Mouse (Mus musculus) right cerebral cortex, adult 2 months (tissue): ENCODE results near the gene Gata2.

Source experiments
- DNase-seq, 2 experiments: peaks; one replicate each; pipeline ENCODE4 v3.0.0; 2021 to 2022; ENCODE audit warnings: low spot score in 2 of 2

Gene Gata2

DNA sequence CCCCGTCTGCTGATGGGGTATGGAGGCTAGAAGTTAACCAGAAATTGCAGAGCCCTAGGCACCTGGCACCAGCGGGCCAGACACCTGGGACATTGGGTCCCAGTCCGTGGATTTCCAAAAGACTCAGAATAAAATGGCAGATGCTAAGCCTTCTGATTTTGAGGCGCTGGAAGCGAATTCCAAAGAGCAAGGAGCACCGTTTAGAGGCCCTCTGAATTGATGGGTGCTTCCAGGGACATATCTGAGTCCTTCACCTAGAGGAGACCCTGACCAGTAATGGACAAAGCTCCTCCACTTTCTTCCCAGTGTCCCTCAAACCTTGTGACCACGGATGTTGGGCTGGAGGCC lies 1.3 kb downstream of the Gata2 start:
- DNase-seq = no peak

- no peak for DNase-seq
Observed at GRCm38 (mm10) chr6:88196054-88196732, 2.5 kb downstream of the Gata2 start.

- DNase-seq = no peak
Observed at GRCm38 (mm10) chr6:88196733-88197312, 3.1 kb downstream of the Gata2 start.

- DNase-seq = no peak
Observed at GRCm38 (mm10) chr6:88197313-88198069, 3.8 kb downstream of the Gata2 start.

- DNase-seq = no peak
Observed at GRCm38 (mm10) chr6:88198070-88198940, 4.6 kb downstream of the Gata2 start.

GRCm38 (mm10) chr6:88199001-88199717 lies 5.5 kb downstream of the Gata2 start:
- DNase-seq = no peak

- no peak for DNase-seq
Observed at GRCm38 (mm10) chr6:88199718-88200692, 6.3 kb downstream of the Gata2 start.

DNA sequence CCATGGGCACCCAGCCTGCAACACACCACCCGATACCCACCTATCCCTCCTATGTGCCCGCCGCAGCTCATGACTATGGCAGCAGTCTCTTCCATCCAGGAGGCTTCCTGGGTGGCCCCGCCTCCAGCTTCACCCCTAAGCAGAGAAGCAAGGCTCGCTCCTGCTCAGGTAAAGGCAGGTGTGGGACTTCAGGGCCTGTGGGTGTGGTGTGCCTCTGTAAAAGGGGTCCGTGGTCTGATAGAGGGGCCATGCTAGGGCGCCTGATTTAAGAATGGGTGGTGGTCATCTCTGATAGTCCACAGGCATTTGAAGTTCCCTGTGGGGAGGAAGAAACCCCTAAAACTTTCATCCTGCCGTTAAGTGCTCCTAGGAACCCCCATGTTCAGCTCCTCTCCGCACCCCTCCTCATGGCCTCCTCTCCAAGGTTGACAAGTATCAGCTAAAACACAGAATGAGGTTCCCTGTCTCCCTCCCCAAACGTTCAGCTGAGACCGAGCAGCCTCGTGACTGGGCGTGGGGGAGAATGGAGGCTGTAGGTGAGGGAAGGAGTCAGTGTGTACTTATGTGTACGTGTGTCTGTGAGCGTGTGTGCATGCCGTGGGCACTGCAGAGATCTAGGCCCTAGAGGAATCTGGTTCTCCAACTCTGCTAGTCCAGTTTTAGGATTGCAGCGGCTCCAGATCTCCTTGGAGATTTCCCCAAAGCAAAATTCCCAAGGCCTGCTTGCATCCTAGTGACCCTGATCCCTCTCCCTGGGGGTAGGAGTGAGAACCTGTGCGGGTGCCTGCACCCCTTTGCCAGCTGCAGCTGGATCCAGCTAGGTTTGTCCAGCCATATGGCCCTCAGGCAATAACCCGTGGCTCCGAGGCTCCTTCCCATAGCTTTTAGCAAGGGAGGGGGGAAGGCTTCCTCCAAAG lies 7.3 kb downstream of the Gata2 start:
- DNase-seq = no peak

- no peak for DNase-seq
Observed at GRCm38 (mm10) chr6:88201926-88202700, 8.4 kb downstream of the Gata2 start.

DNA sequence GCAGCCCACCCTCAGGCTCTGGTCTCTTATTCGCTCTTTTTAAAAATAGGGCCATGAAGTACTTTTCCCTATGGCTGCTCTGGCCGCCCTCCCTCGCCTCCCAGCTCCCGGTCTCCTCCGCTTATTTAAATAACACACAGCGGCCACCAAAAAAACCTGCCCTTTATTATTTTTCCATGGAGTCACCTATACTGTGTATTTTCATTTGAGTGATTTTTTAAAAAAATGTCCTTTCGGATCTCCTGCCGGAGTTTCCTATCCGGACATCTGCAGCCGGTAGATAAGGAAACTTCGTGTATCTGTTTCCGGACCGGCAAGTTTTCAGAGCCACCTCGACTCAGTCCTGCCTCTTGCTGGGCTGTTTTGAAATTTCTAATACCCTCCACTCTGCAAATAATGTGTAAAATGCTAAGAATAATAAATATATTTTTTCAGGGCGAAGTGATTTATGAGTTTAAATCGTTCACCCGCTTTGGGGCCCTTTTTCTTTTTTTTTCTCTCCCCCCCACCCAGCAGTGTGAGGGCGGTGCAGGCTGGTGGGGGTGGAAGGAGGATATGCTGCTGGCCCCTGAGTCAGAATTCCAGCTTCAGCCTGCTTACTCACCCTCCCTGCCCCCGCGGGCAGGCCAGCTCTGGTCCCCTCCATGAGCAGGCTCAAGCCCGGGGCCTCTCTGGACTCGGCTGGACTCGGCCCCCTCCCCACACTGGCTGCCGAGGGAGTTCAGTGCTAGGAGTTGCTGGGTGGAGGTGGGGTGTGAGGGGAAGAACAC lies 9.4 kb downstream of the Gata2 start:
- no peak for DNase-seq

DNA sequence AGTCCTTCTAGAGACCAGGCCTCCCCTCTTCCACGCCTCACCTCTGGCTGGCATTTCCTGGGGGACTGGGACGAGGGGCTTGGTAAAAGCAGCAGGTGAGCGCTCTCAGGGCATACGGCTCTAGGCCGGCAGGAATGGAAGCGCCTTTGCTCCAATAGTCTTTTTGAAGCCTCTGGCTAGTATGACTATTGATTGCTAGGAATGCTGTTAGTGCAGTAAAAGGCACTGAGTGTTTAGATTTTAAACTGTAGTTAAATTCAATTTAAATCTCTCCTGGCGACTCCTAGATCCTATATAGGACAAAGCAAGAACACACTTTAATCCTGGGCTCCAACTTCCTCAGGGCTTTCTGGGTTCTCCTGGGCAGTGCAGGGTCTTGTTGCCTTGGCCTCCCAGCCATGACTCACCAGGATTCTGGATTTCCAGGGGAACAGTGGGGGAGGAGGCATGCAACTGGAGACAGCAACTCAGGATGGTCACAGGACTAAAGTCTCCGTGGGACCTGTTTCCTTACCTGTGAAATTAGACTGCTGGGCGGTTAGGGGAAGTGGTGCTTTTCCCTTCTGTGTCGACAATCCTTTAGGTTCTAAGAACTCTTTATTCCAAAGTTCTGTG lies 10.2 kb downstream of the Gata2 start:
- DNase-seq = no peak

DNA sequence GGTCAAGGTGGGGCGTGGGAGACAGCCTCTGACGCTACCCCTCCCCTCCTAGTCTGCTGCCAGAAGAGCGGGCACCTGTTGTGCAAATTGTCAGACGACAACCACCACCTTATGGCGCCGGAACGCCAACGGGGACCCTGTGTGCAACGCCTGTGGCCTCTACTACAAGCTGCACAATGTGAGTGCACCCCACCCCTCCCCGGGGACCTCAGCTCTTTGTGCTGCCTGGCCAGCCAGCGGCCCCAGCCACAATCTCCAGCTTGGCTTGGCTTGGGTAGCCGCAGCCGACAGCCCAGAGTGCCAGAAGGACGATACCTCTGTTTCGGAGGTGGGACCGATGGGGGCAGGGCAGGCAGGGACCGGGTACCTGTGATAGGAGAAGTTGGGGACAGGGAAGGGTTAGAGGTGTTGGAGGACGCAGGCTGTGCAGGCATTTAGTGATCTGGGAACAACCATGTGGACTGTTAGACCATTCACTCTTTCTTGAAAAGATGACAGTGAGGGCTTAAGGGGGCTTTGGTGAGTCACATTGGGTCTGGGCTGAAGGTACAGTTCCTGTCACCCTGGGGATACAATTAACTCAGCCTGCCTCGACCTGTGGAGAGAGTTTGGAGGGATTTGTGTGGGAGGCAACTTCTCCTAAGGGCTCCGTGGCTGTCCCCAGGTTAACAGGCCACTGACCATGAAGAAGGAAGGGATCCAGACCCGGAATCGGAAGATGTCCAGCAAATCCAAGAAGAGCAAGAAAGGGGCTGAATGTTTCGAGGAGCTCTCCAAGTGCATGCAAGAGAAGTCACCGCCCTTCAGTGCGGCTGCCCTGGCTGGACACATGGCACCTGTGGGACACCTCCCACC lies 11.1 kb downstream of the Gata2 start:
- no peak for DNase-seq

- DNase-seq = no peak
Observed at GRCm38 (mm10) chr6:88205386-88205700, 11.7 kb downstream of the Gata2 start.

GRCm38 (mm10) chr6:88205937-88206336 lies 12.2 kb downstream of the Gata2 start:
- no peak for DNase-seq

DNA sequence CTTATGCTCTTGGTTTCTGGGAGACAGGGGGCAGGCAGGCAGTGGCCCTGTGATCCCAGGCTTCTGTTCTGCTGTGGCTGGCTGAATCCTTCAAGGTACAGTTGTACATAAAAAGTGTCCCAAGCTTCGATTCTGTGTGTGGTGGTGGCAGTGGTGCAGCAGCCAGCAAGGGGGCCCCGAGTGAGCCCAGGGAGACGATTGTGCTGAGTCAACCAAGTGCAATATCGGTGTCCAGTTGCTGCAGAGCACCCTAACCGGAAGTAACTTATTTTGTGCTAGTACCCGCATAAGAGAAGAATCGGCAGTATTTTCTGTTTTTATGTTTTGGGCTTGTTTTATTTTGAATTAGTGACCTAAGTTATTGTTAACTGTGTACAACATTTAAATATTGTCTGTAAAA lies 12.9 kb downstream of the Gata2 start:
- no peak for DNase-seq

DNA sequence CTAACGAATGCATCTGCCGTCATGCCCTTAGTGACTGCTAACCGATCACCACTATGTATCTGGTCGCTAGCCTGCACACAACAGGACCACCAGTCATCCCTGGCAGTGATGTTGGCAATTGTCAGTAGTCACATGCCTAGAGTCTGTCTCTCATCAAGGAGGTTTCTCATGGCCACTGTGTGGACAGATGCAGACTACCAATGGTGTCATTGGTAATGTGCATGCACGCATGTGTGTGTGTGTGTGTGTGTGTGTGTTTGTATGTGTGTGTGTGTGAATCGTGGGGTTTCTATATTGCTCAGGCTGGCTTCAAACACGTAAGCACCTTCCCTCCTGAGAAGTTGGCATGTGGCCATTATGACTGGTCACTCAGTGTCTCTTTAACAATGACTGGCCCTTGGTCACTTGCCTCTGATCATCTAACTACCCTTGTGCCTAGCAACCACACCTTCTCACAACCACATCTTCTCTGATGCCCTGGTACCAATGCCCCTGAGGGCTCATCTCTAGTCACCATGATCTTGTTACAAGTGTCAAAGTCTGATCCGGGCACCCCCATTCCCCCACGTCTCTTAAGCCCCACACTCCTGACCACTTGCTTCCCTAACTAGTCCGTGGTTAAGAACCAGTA lies 13.8 kb downstream of the Gata2 start:
- no peak for DNase-seq
